26 mouse cellular contexts compared by ENCODE assay signal in genomic region chr1:193299995-193300394, GRCm38 (mm10). TPM values are rescaled to one million over a fixed set of nuclear protein-coding genes. Genes with fewer than 3 reads are reported as not detected.
DNase-seq lines count a peak whose midpoint lies in the region; ATAC-seq and TF ChIP-seq lines count a peak whose summit lies in the region.
"Had no signal": no experiment of that assay in that cellular context is flagged by ENCODE, and none has a peak within 500 bp of the region (broad histone marks: within the 10 kb centered on the region; RNA-seq: fewer than 3 reads in every experiment).

No protein-coding gene starts in this region.

- no peaks in the 10 kb centered on the region for H3K36me3 ChIP-seq in embryonic facial prominence, embryonic 14.5 days (ENCODE audit: control insufficient read depth, insufficient read depth, low read length)
- H3K36me3 ChIP-seq in embryonic facial prominence, embryonic 10.5 days (replicated peaks) = no peaks in the 10 kb centered on the region
- H3K36me3 ChIP-seq in stomach, embryonic 16.5 days (ENCODE audit: control insufficient read depth, insufficient read depth, low read length) = no peaks in the 10 kb centered on the region
- H3K36me3 ChIP-seq in stomach, postnatal 0 days (ENCODE audit: control insufficient read depth, insufficient read depth, low read length) = no peaks in the 10 kb centered on the region
- H3K36me3 ChIP-seq: forebrain, embryonic 10.5 days; heart, embryonic 12.5 days; heart, embryonic 15.5 days; hindbrain, embryonic 10.5 days; hindbrain, embryonic 13.5 days had no signal

- no peak overlapping the region for H3K27ac ChIP-seq in embryonic facial prominence, embryonic 14.5 days (replicated peaks; ENCODE audit: low read depth, low read length)
- H3K27ac ChIP-seq in embryonic facial prominence, embryonic 10.5 days (replicated peaks) = no peak overlapping the region
- 0 out of 2 replicates have a peak overlapping the region, but pooled peaks have one; percentile 86 for H3K27ac ChIP-seq in stomach, embryonic 16.5 days (ENCODE audit: low read length)
- no peak overlapping the region for H3K27ac ChIP-seq in stomach, postnatal 0 days (replicated peaks)
- H3K27ac ChIP-seq: forebrain, embryonic 10.5 days; heart, embryonic 15.5 days; hindbrain, embryonic 10.5 days; hindbrain, embryonic 13.5 days had no signal

- H3K9ac ChIP-seq in embryonic facial prominence, embryonic 14.5 days (ENCODE audit: low read depth, low read length) = no peak overlapping the region
- no peak overlapping the region for H3K9ac ChIP-seq in stomach, embryonic 16.5 days (ENCODE audit: low read length)
- H3K9ac ChIP-seq in stomach, postnatal 0 days (ENCODE audit: low read length) = no peak overlapping the region
- H3K9ac ChIP-seq: heart, embryonic 12.5 days; heart, embryonic 15.5 days; hindbrain, embryonic 13.5 days had no signal

- TF ChIP-seq CTCF in stomach, postnatal 0 days (IDR thresholded peaks at IDR 0.05; ENCODE audit: low read depth) = no peak

- TF ChIP-seq EP300 in stomach, postnatal 0 days (optimal IDR thresholded peaks at IDR 0.05) = no peak

- no peak overlapping the region for H3K4me3 ChIP-seq in embryonic facial prominence, embryonic 14.5 days (ENCODE audit: low read depth, low read length)
- H3K4me3 ChIP-seq in embryonic facial prominence, embryonic 10.5 days = no peak overlapping the region
- no peak overlapping the region for H3K4me3 ChIP-seq in stomach, embryonic 16.5 days (replicated peaks; ENCODE audit: low read length)
- no peak overlapping the region for H3K4me3 ChIP-seq in stomach, postnatal 0 days (ENCODE audit: low read depth, low read length)
- H3K4me3 ChIP-seq: forebrain, embryonic 10.5 days; heart, embryonic 12.5 days; heart, embryonic 15.5 days; hindbrain, embryonic 10.5 days; hindbrain, embryonic 13.5 days had no signal

- H3K4me1 ChIP-seq in embryonic facial prominence, embryonic 14.5 days (ENCODE audit: control insufficient read depth, insufficient read depth, low read length) = no peaks in the 10 kb centered on the region
- H3K4me1 ChIP-seq in embryonic facial prominence, embryonic 10.5 days = peaks cover 11% of the 10 kb centered on the region
- peaks cover 7% of the 10 kb centered on the region; the same call in 1 of the 2 replicates for H3K4me1 ChIP-seq in stomach, embryonic 16.5 days (ENCODE audit: control insufficient read depth, insufficient read depth, low read length)
- H3K4me1 ChIP-seq in stomach, postnatal 0 days (replicated peaks; ENCODE audit: control insufficient read depth, insufficient read depth) = no peaks in the 10 kb centered on the region
- H3K4me1 ChIP-seq: forebrain, embryonic 10.5 days had no signal

- no peaks in the 10 kb centered on the region for H3K27me3 ChIP-seq in embryonic facial prominence, embryonic 14.5 days (replicated peaks; ENCODE audit: control insufficient read depth, insufficient read depth, low read length)
- H3K27me3 ChIP-seq in embryonic facial prominence, embryonic 10.5 days (replicated peaks; ENCODE audit: low read depth, poor library complexity, severe bottlenecking) = peaks cover 13% of the 10 kb centered on the region; the same call in 1 of the 2 replicates
- H3K27me3 ChIP-seq in stomach, embryonic 16.5 days (ENCODE audit: control insufficient read depth, insufficient read depth, low read length) = no peaks in the 10 kb centered on the region
- no peaks in the 10 kb centered on the region for H3K27me3 ChIP-seq in stomach, postnatal 0 days (ENCODE audit: control insufficient read depth, insufficient read depth, low read length)
- H3K27me3 ChIP-seq: heart, embryonic 12.5 days had no signal

- H3K4me2 ChIP-seq in embryonic facial prominence, embryonic 14.5 days (ENCODE audit: low read depth, low read length) = no peak overlapping the region
- H3K4me2 ChIP-seq in stomach, embryonic 16.5 days (ENCODE audit: low read depth, low read length) = no peak overlapping the region
- H3K4me2 ChIP-seq in stomach, postnatal 0 days (replicated peaks; ENCODE audit: low read depth) = no peak overlapping the region
- H3K4me2 ChIP-seq: heart, embryonic 12.5 days; heart, embryonic 15.5 days; hindbrain, embryonic 13.5 days had no signal

- peak; percentile 65 for DNase-seq in embryonic facial prominence, embryonic 14.5 days (ENCODE audit: low spot score)
- no peak for DNase-seq in embryonic facial prominence, embryonic 10.5 days (ENCODE audit: low spot score)
- no peak for DNase-seq in stomach, postnatal 0 days (ENCODE audit: low spot score)
- DNase-seq in urinary bladder, postnatal 36 days (ENCODE audit: low spot score in 2 of 2) = peak; percentile 30 to 37
- no peak for DNase-seq in urinary bladder, adult 2 months (ENCODE audit: low spot score)
- DNase-seq: adrenal gland, adult 8-10 months; adrenal gland, postnatal 25 days; cerebellum, adult 11-12 months; cerebellum, adult 8-10 months; cerebellum, postnatal 10 days; cerebellum, postnatal 36 days; embryo, embryonic 11 days; gastrocnemius, postnatal 25 days; heart, adult 18-20 months; heart, postnatal 10 days; heart, postnatal 36 days had no signal

- peak; percentile 42; the same call in 1 of the 2 replicates for ATAC-seq in embryonic facial prominence, embryonic 14.5 days (ENCODE audit: low read depth)
- ATAC-seq in stomach, embryonic 16.5 days (ENCODE audit: insufficient read depth, low FRiP score) = no peak
- ATAC-seq in stomach, postnatal 0 days (ENCODE audit: low FRiP score, low TSS enrichment) = no peak
- ATAC-seq: activated CD4-positive, CD25-positive, alpha-beta regulatory T cell, adult 4 months; forebrain, embryonic 14.5 days; hindbrain, embryonic 16.5 days had no signal

- 27% methylated on average over 1 of the region's 1 CpGs for WGBS in embryonic facial prominence, embryonic 14.5 days
- WGBS in embryonic facial prominence, embryonic 10.5 days = 48% methylated on average over 1 of the region's 1 CpGs
- WGBS in stomach, embryonic 16.5 days = 58% methylated on average over 1 of the region's 1 CpGs
- WGBS in stomach, postnatal 0 days = 48% methylated on average over 1 of the region's 1 CpGs

- no peaks in the 10 kb centered on the region for H3K9me3 ChIP-seq in embryonic facial prominence, embryonic 14.5 days (ENCODE audit: control insufficient read depth, low read length)
- no peaks in the 10 kb centered on the region for H3K9me3 ChIP-seq in embryonic facial prominence, embryonic 10.5 days
- no peaks in the 10 kb centered on the region for H3K9me3 ChIP-seq in stomach, embryonic 16.5 days (replicated peaks; ENCODE audit: control insufficient read depth, low read length)
- H3K9me3 ChIP-seq in stomach, postnatal 0 days (ENCODE audit: control insufficient read depth, low read length) = no peaks in the 10 kb centered on the region
- H3K9me3 ChIP-seq: forebrain, embryonic 10.5 days; heart, embryonic 12.5 days; heart, embryonic 15.5 days; hindbrain, embryonic 10.5 days; hindbrain, embryonic 13.5 days had no signal

RNA-seq across cellular contexts. Expression of gene G0s2, which starts 27.0 kb away (rescaled TPM):
- 42.6 and 57.8 TPM in 2 replicates for polyA plus RNA-seq in embryonic facial prominence, embryonic 14.5 days (2014; fragmentation: Nextera tagmentation; extraction: Ambion mirVana)
- 7.0 and 7.7 TPM in 2 replicates for polyA plus RNA-seq in embryonic facial prominence, embryonic 10.5 days (2016; fragmentation: Nextera tagmentation; extraction: Ambion mirVana)
- 36.5 and 46.7 TPM in 2 replicates for polyA plus RNA-seq in stomach, embryonic 16.5 days (2015; fragmentation: Nextera tagmentation; extraction: Ambion mirVana)
- polyA plus RNA-seq in stomach, postnatal 0 days (2015; fragmentation: Nextera tagmentation; extraction: Ambion mirVana) = 20.8 and 27.4 TPM in 2 replicates
- 86.5 and 115 TPM in 2 replicates for polyA plus RNA-seq in urinary bladder, adult 2 months (2012; rRNA removed)

RNA-seq across cellular contexts. Expression of gene Hsd11b1, which starts 36.1 kb away (rescaled TPM):
- 2.5 and 2.8 TPM in 2 replicates for polyA plus RNA-seq in embryonic facial prominence, embryonic 14.5 days (2014; fragmentation: Nextera tagmentation; extraction: Ambion mirVana)
- 0.41 TPM in 1 of 2 replicates, not detected in the other for polyA plus RNA-seq in embryonic facial prominence, embryonic 10.5 days (2016; fragmentation: Nextera tagmentation; extraction: Ambion mirVana)
- 2.1 and 3.0 TPM in 2 replicates for polyA plus RNA-seq in stomach, embryonic 16.5 days (2015; fragmentation: Nextera tagmentation; extraction: Ambion mirVana)
- 2.8 and 3.0 TPM in 2 replicates for polyA plus RNA-seq in stomach, postnatal 0 days (2015; fragmentation: Nextera tagmentation; extraction: Ambion mirVana)
- polyA plus RNA-seq in urinary bladder, adult 2 months (2012; rRNA removed) = 68.7 and 71.3 TPM in 2 replicates
- polyA plus RNA-seq: embryonic facial prominence, embryonic 11.5 days; hindbrain, embryonic 10.5 days; hindbrain, embryonic 13.5 days had no signal

Comparison
In these comparisons a context has a peak if more than half of its experiments do, and no peak if none do; other contexts are left out.
1. DNase-seq: peak in embryonic facial prominence, embryonic 14.5 days (single experiment) and urinary bladder, postnatal 36 days (2 of 2); none in embryonic facial prominence, embryonic 10.5 days (single experiment), stomach, postnatal 0 days (single experiment) and urinary bladder, adult 2 months (single experiment).
2. RNA of gene Hsd11b1, which starts 36.1 kb away (polyA plus RNA-seq): 68.7 to 71.3 TPM in urinary bladder, adult 2 months; 2.8 to 3.0 TPM in stomach, postnatal 0 days, 2.5 to 2.8 TPM in embryonic facial prominence, embryonic 14.5 days, 2.1 to 3.0 TPM in stomach, embryonic 16.5 days and 0.41 TPM in embryonic facial prominence, embryonic 10.5 days; every median in the first group is over 10 times any median in the second.